Mouse (Mus musculus) forebrain, embryonic 10.5 days (tissue): Measurements from ENCODE around the gene Dnah11. TPM values are rescaled to one million over a fixed set of nuclear protein-coding genes. Genes with fewer than 3 reads are reported as not detected.

Source experiments
- DNase-seq: peaks from one replicate; pipeline ENCODE4 v3.0.0-alpha.2; 2017; ENCODE audit warnings: low spot score; ENCODE audit errors: extremely low spot score
- H3K27ac ChIP-seq: fragments of 300-500 bp; sonication (generic); 2 replicates; pipeline ENCODE4 v1.5.1; 2016; ENCODE audit warnings: mild to moderate bottlenecking
- H3K27me3 ChIP-seq: fragments of 300-500 bp; sonication (generic); 2 replicates; pipeline ENCODE4 v1.6.1; 2016; ENCODE audit warnings: mild to moderate bottlenecking; ENCODE audit not compliant: poor library complexity, severe bottlenecking
- H3K36me3 ChIP-seq: fragments of 300-500 bp; sonication (generic); replicated peaks from 2 replicates; pipeline ENCODE4 v1.6.1; 2016; ENCODE audit warnings: mild to moderate bottlenecking, moderate library complexity
- H3K4me1 ChIP-seq: fragments of 300-500 bp; sonication (generic); 2 replicates; pipeline ENCODE4 v1.6.1; 2016
- H3K4me3 ChIP-seq: fragments of 300-500 bp; sonication (generic); 2 replicates; pipeline ENCODE4 v1.5.1; 2016; ENCODE audit warnings: mild to moderate bottlenecking, moderate library complexity
- H3K9me3 ChIP-seq: fragments of 300-500 bp; sonication (generic); 2 replicates; pipeline ENCODE4 v1.6.1; 2016; ENCODE audit warnings: mild to moderate bottlenecking, moderate library complexity
- WGBS: fragments of 180-500 bp; shearing (Covaris S2); methylation state at CpG from one replicate; pipeline ENCODE4 v1.1.7; 2016; 5-methylcytosine and 5-hydroxymethylcytosine counted together
- polyA plus RNA-seq: library from polyadenylated mRNA; unstranded; fragments of >200 nt; fragmentation: Nextera tagmentation; extraction: Ambion mirVana; gene quantifications from 2 replicates; pipeline ENCODE4 v1.2.1, GENCODE M21; 2016

Gene Dnah11
- polyA plus RNA-seq, 1 experiment from 2014 or later: 0.07 TPM

GRCm38 (mm10) chr12:118078434-118078989, 120.3 kb downstream of the Dnah11 start:
- no peaks in the 10 kb centered on the region for H3K4me1 ChIP-seq
- no peaks in the 10 kb centered on the region for H3K9me3 ChIP-seq
- H3K36me3 ChIP-seq: no peaks in the 10 kb centered on the region
- no peak overlapping the region for H3K4me3 ChIP-seq
- no peak for DNase-seq
- H3K27ac ChIP-seq: no peak overlapping the region
- 90% methylated on average over 9 of the region's 9 CpGs for WGBS
- H3K27me3 ChIP-seq: no peaks in the 10 kb centered on the region

GRCm38 (mm10) chr12:118076802-118077201, 122.0 kb downstream of the Dnah11 start:
- Histone ChIP-seq H3K36me3 (no peaks in the 10 kb centered on the region), H3K27me3 (no peaks in the 10 kb centered on the region), H3K9me3 (no peaks in the 10 kb centered on the region), H3K4me1 (no peaks in the 10 kb centered on the region), H3K4me3 (no peak overlapping the region), H3K27ac (no peak overlapping the region)
- no peak for DNase-seq
- 86% methylated on average over 3 of the region's 3 CpGs for WGBS

GRCm38 (mm10) chr12:118072181-118072872, 126.5 kb downstream of the Dnah11 start:
- Histone ChIP-seq H3K4me1 (no peaks in the 10 kb centered on the region), H3K27ac (no peak overlapping the region)

GRCm38 (mm10) chr12:118071667-118072066, 127.2 kb downstream of the Dnah11 start:
- H3K4me1 ChIP-seq: no peaks in the 10 kb centered on the region
- no peaks in the 10 kb centered on the region for H3K9me3 ChIP-seq
- no peaks in the 10 kb centered on the region for H3K36me3 ChIP-seq
- H3K4me3 ChIP-seq: no peak overlapping the region
- no peak for DNase-seq
- 96% methylated on average over 1 of the region's 1 CpGs for WGBS
- H3K27me3 ChIP-seq: no peaks in the 10 kb centered on the region
- H3K27ac ChIP-seq: no peak overlapping the region

More at GRCm38 (mm10) chr12:118072181-118072872, 126.5 kb downstream of the Dnah11 start:
- WGBS: 91% methylated on average over 3 of the region's 3 CpGs
- H3K27me3 ChIP-seq: no peaks in the 10 kb centered on the region
- H3K9me3 ChIP-seq: no peaks in the 10 kb centered on the region
- no peak overlapping the region for H3K4me3 ChIP-seq
- H3K36me3 ChIP-seq: no peaks in the 10 kb centered on the region
- no peak for DNase-seq

GRCm38 (mm10) chr12:118068785-118069184, 130.1 kb downstream of the Dnah11 start:
- no peaks in the 10 kb centered on the region for H3K4me1 ChIP-seq
- H3K9me3 ChIP-seq: no peaks in the 10 kb centered on the region
- 80% methylated on average over 4 of the region's 4 CpGs for WGBS
- H3K4me3 ChIP-seq: no peak overlapping the region
- no peaks in the 10 kb centered on the region for H3K27me3 ChIP-seq
- no peaks in the 10 kb centered on the region for H3K36me3 ChIP-seq
- DNase-seq: no peak
- H3K27ac ChIP-seq: no peak overlapping the region

GRCm38 (mm10) chr12:118062343-118062742, 136.5 kb downstream of the Dnah11 start:
- Histone ChIP-seq H3K9me3 (no peaks in the 10 kb centered on the region), H3K27me3 (no peaks in the 10 kb centered on the region), H3K4me1 (no peaks in the 10 kb centered on the region), H3K27ac (no peak overlapping the region), H3K4me3 (no peak overlapping the region), H3K36me3 (no peaks in the 10 kb centered on the region)
- 96% methylated on average over 6 of the region's 6 CpGs for WGBS
- no peak for DNase-seq

GRCm38 (mm10) chr12:118056876-118057275, 142.0 kb downstream of the Dnah11 start:
- H3K4me3 ChIP-seq: no peak overlapping the region
- H3K9me3 ChIP-seq: no peaks in the 10 kb centered on the region
- H3K36me3 ChIP-seq: no peaks in the 10 kb centered on the region
- H3K4me1 ChIP-seq: no peaks in the 10 kb centered on the region
- no peak for DNase-seq
- WGBS: 87% methylated on average over 10 of the region's 10 CpGs
- no peaks in the 10 kb centered on the region for H3K27me3 ChIP-seq
- H3K27ac ChIP-seq: no peak overlapping the region

GRCm38 (mm10) chr12:118045381-118045780, 153.5 kb downstream of the Dnah11 start:
- Histone ChIP-seq H3K4me3 (no peak overlapping the region), H3K9me3 (no peaks in the 10 kb centered on the region), H3K36me3 (no peaks in the 10 kb centered on the region), H3K27me3 (no peaks in the 10 kb centered on the region), H3K4me1 (no peaks in the 10 kb centered on the region), H3K27ac (no peak overlapping the region)
- WGBS: 83% methylated on average over 4 of the region's 4 CpGs
- no peak for DNase-seq

- WGBS: 92% methylated on average over 1 of the region's 1 CpGs
- Histone ChIP-seq H3K9me3 (no peaks in the 10 kb centered on the region), H3K4me3 (no peak overlapping the region), H3K27me3 (no peaks in the 10 kb centered on the region), H3K36me3 (no peaks in the 10 kb centered on the region), H3K27ac (no peak overlapping the region), H3K4me1 (no peaks in the 10 kb centered on the region)
- no peak for DNase-seq
Measured at GRCm38 (mm10) chr12:118043130-118043647, 155.7 kb downstream of the Dnah11 start.

- no peak overlapping the region for H3K27ac ChIP-seq
- WGBS: 83% methylated on average over 2 of the region's 2 CpGs
Measured at GRCm38 (mm10) chr12:118042196-118042595, 156.6 kb downstream of the Dnah11 start.

GRCm38 (mm10) chr12:118034990-118035389, 163.9 kb downstream of the Dnah11 start:
- DNase-seq: no peak
- no peaks in the 10 kb centered on the region for H3K36me3 ChIP-seq
- no peak overlapping the region for H3K4me3 ChIP-seq
- peaks cover 7% of the 10 kb centered on the region; the same call in 1 of the 2 replicates for H3K27me3 ChIP-seq
- WGBS: 75% methylated on average over 1 of the region's 1 CpGs
- no peaks in the 10 kb centered on the region for H3K4me1 ChIP-seq
- H3K27ac ChIP-seq: no peak overlapping the region
- no peaks in the 10 kb centered on the region for H3K9me3 ChIP-seq

More at GRCm38 (mm10) chr12:118042196-118042595, 156.6 kb downstream of the Dnah11 start:
- Histone ChIP-seq H3K36me3 (no peaks in the 10 kb centered on the region), H3K4me1 (no peaks in the 10 kb centered on the region), H3K27me3 (no peaks in the 10 kb centered on the region), H3K9me3 (no peaks in the 10 kb centered on the region), H3K4me3 (no peak overlapping the region)
- no peak for DNase-seq

GRCm38 (mm10) chr12:118025771-118026170, 173.1 kb downstream of the Dnah11 start:
- Histone ChIP-seq H3K27ac (no peak overlapping the region), H3K36me3 (no peaks in the 10 kb centered on the region), H3K27me3 (peaks cover 33% of the 10 kb centered on the region), H3K4me3 (no peak overlapping the region), H3K4me1 (peaks cover 14% of the 10 kb centered on the region), H3K9me3 (no peaks in the 10 kb centered on the region)
- no peak for DNase-seq
- 83% methylated on average over 4 of the region's 4 CpGs for WGBS

GRCm38 (mm10) chr12:118018936-118019335, 179.9 kb downstream of the Dnah11 start:
- H3K4me1 ChIP-seq: no peaks in the 10 kb centered on the region
- no peaks in the 10 kb centered on the region for H3K36me3 ChIP-seq
- no peaks in the 10 kb centered on the region for H3K9me3 ChIP-seq
- H3K27ac ChIP-seq: no peak overlapping the region
- 91% methylated on average over 6 of the region's 6 CpGs for WGBS
- no peak for DNase-seq
- H3K27me3 ChIP-seq: no peaks in the 10 kb centered on the region
- no peak overlapping the region for H3K4me3 ChIP-seq
